In the genomic region with DNA sequence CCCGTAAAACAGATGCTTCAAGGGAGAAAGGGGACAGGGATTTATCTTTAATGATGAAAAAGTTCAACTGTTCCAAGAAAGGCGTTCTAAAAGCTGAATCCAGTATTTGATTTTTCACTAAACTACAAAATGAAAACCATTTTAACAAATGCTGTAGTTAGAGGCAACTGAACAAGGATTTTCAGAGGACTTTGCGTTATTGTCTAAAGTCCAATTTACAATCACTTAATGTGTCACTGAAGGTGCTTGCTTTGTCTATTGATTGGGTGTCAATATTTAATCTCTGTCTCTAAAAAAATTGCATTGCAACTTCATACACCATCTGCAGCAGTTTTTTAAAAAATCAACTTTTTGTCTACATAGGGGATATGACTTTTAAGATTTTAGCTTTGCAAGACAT, we compare ENCODE assay signal across 12 mouse cellular contexts.
"Had no signal": no experiment of that assay in that cellular context is flagged by ENCODE, and none has a peak within 500 bp of the region (broad histone marks: within the 10 kb centered on the region; RNA-seq: fewer than 3 reads in every experiment).

No protein-coding gene starts in this region.

- DNase-seq: gastrocnemius, postnatal 14 days; gastrocnemius, postnatal 36 days; heart, adult 11 months; heart, adult 2 months; heart, postnatal 14 days; heart, postnatal 36 days; kidney, adult 11 months; kidney, adult 8-10 months; kidney, postnatal 10 days; kidney, postnatal 25 days; layer of hippocampus, adult 9-11 months; layer of hippocampus, postnatal 36 days had no signal
